ENCODE assay signal across 16 mouse cellular contexts in genomic region chr5:92893711-92894110, GRCm38 (mm10).
DNase-seq lines count a peak whose midpoint lies in the region; ATAC-seq and TF ChIP-seq lines count a peak whose summit lies in the region.
"Had no signal": no experiment of that assay in that cellular context is flagged by ENCODE, and none has a peak within 500 bp of the region (broad histone marks: within the 10 kb centered on the region; RNA-seq: fewer than 3 reads in every experiment).

No protein-coding gene starts in this region.

- no peak overlapping the region for H3K4me3 ChIP-seq in kidney, adult 2 months (ENCODE audit: insufficient read depth, low read depth, low read length)
- no peak overlapping the region for H3K4me3 ChIP-seq in neural tube, embryonic 11.5 days (ENCODE audit: low read depth, low read length)
- H3K4me3 ChIP-seq in neural tube, embryonic 15.5 days (replicated peaks), result no peak overlapping the region
- H3K4me3 ChIP-seq in forebrain, embryonic 13.5 days, result no peak overlapping the region
- H3K4me3 ChIP-seq: embryonic facial prominence, embryonic 12.5 days; hindbrain, embryonic 13.5 days had no signal

- no peaks in the 10 kb centered on the region for H3K27me3 ChIP-seq in kidney, adult 2 months (replicated peaks; ENCODE audit: control insufficient read depth, insufficient read depth, low read length)
- H3K27me3 ChIP-seq in neural tube, embryonic 11.5 days (ENCODE audit: control insufficient read depth, insufficient read depth, low read length), result no peaks in the 10 kb centered on the region
- H3K27me3 ChIP-seq in neural tube, embryonic 15.5 days (replicated peaks), result no peaks in the 10 kb centered on the region
- no peaks in the 10 kb centered on the region for H3K27me3 ChIP-seq in forebrain, embryonic 13.5 days
- H3K27me3 ChIP-seq: embryonic facial prominence, embryonic 12.5 days; hindbrain, embryonic 13.5 days had no signal

- no peaks in the 10 kb centered on the region for H3K9me3 ChIP-seq in neural tube, embryonic 11.5 days (ENCODE audit: control insufficient read depth, low read length)
- no peaks in the 10 kb centered on the region for H3K9me3 ChIP-seq in neural tube, embryonic 15.5 days (replicated peaks)
- no peaks in the 10 kb centered on the region for H3K9me3 ChIP-seq in forebrain, embryonic 13.5 days (replicated peaks)
- H3K9me3 ChIP-seq: embryonic facial prominence, embryonic 12.5 days; hindbrain, embryonic 13.5 days had no signal

- no peak overlapping the region; the same call in 1 of the 2 replicates for H3K9ac ChIP-seq in neural tube, embryonic 11.5 days (ENCODE audit: low read length)
- H3K9ac ChIP-seq in neural tube, embryonic 15.5 days (replicated peaks), result no peak overlapping the region
- no peak overlapping the region for H3K9ac ChIP-seq in forebrain, embryonic 13.5 days
- H3K9ac ChIP-seq: embryonic facial prominence, embryonic 12.5 days; hindbrain, embryonic 13.5 days; liver, embryonic 14.5 days had no signal

- no peaks in the 10 kb centered on the region for H3K36me3 ChIP-seq in kidney, adult 2 months (ENCODE audit: control insufficient read depth, insufficient read depth, low read length)
- no peaks in the 10 kb centered on the region for H3K36me3 ChIP-seq in neural tube, embryonic 11.5 days (ENCODE audit: control insufficient read depth, insufficient read depth, low read length)
- H3K36me3 ChIP-seq in neural tube, embryonic 15.5 days, result no peaks in the 10 kb centered on the region
- no peaks in the 10 kb centered on the region for H3K36me3 ChIP-seq in forebrain, embryonic 13.5 days (ENCODE audit: poor library complexity, severe bottlenecking)
- H3K36me3 ChIP-seq: embryonic facial prominence, embryonic 12.5 days; hindbrain, embryonic 13.5 days had no signal

- WGBS in kidney, adult 2 months, result 24% methylated on average over 1 of the region's 1 CpGs
- 0% methylated on average over 1 of the region's 1 CpGs for WGBS in neural tube, embryonic 11.5 days
- WGBS in neural tube, embryonic 15.5 days, result 0% methylated on average over 1 of the region's 1 CpGs
- 0% methylated on average over 1 of the region's 1 CpGs for WGBS in forebrain, embryonic 13.5 days

- H3K4me1 ChIP-seq in kidney, adult 2 months (ENCODE audit: control insufficient read depth, insufficient read depth, low read length), result peaks cover 15% of the 10 kb centered on the region; the same call in 1 of the 2 replicates
- peaks cover 17% of the 10 kb centered on the region for H3K4me1 ChIP-seq in neural tube, embryonic 11.5 days (ENCODE audit: control insufficient read depth, insufficient read depth, low read length)
- peaks cover 20% of the 10 kb centered on the region for H3K4me1 ChIP-seq in neural tube, embryonic 15.5 days
- H3K4me1 ChIP-seq in forebrain, embryonic 13.5 days, result peaks cover 20% of the 10 kb centered on the region

- peak; percentile 23 for DNase-seq in kidney, adult 2 months
- DNase-seq in kidney, postnatal 14 days, result no peak
- no peak for DNase-seq in neural tube, embryonic 11.5 days (ENCODE audit: low spot score)
- no peak for DNase-seq in cerebellum, adult 9-10 months
- DNase-seq in thymus, postnatal 25 days, result no peak
- DNase-seq: cerebellum, adult 2 months; gastrocnemius, postnatal 25 days; kidney, postnatal 10 days; thymus, adult 2 months had no signal

- H3K4me2 ChIP-seq in neural tube, embryonic 11.5 days (ENCODE audit: low read depth), result no peak overlapping the region
- no peak overlapping the region for H3K4me2 ChIP-seq in neural tube, embryonic 15.5 days
- peak overlapping the region; percentile 16; the same call in 1 of the 2 replicates for H3K4me2 ChIP-seq in forebrain, embryonic 13.5 days
- H3K4me2 ChIP-seq: embryonic facial prominence, embryonic 12.5 days; hindbrain, embryonic 13.5 days had no signal

- no peak for ATAC-seq in neural tube, embryonic 11.5 days (ENCODE audit: insufficient read depth, low FRiP score, low TSS enrichment)
- no peak for ATAC-seq in neural tube, embryonic 15.5 days (ENCODE audit: low FRiP score)
- ATAC-seq in forebrain, embryonic 13.5 days, result no peak
- ATAC-seq: CD4-positive, CD25-positive, alpha-beta regulatory T cell, adult 4 months had no signal

- no peak for TF ChIP-seq POLR2A in kidney, adult 2 months (IDR thresholded peaks at IDR 0.05; ENCODE audit: low read depth, low read length)

- H3K27ac ChIP-seq in kidney, adult 2 months (ENCODE audit: insufficient read depth, low read depth, low read length), result peak overlapping the region; percentile 75; the same call in 1 of the 2 replicates
- 0 out of 2 replicates have a peak overlapping the region, but pooled peaks have one; percentile 34 for H3K27ac ChIP-seq in neural tube, embryonic 11.5 days (ENCODE audit: low read depth, low read length)
- H3K27ac ChIP-seq in neural tube, embryonic 15.5 days (replicated peaks), result no peak overlapping the region
- peak overlapping the region; percentile 61 for H3K27ac ChIP-seq in forebrain, embryonic 13.5 days
- H3K27ac ChIP-seq: embryonic facial prominence, embryonic 12.5 days; hindbrain, embryonic 13.5 days; liver, embryonic 14.5 days; macrophage had no signal

- no peak for TF ChIP-seq CTCF in kidney, adult 2 months (conservative IDR thresholded peaks at IDR 0.05; ENCODE audit: insufficient read depth, insufficient read length, low read depth, low read length)
